Mouse (Mus musculus) brain, embryonic 14.5 days (tissue): ENCODE results near the gene Nostrin.

Experiments used
- CTCF ChIP-seq: fragments of 200-500 bp; IDR thresholded peaks from 2 replicates; pipeline ENCODE4 v1.5.1; 2012; ENCODE audit warnings: inconsistent platforms, mild to moderate bottlenecking, moderate library complexity, borderline replicate concordance; ENCODE audit not compliant: insufficient read depth, insufficient read length; ENCODE audit errors: extremely low read depth
- POLR2A ChIP-seq: fragments of 200-500 bp; IDR thresholded peaks from 2 replicates; pipeline ENCODE4 v1.6.1; 2012; ENCODE audit warnings: mild to moderate bottlenecking, inconsistent platforms, borderline replicate concordance; ENCODE audit not compliant: poor library complexity, insufficient read depth, insufficient read length, severe bottlenecking; ENCODE audit errors: extremely low read depth

GRCm38 (mm10) chr2:69215242-69215641 is 79.6 kb downstream of the Nostrin start:
- no peak for TF ChIP-seq CTCF
- TF ChIP-seq POLR2A = no peak
